Mouse (Mus musculus) CH12.LX (cell line): Measurements from ENCODE around the gene Gm572.

Experiments
- CTCF ChIP-seq, 2 experiments: IDR thresholded peaks in 1 of 2; conservative IDR thresholded peaks in 1 of 2; 2 replicates each; pipeline ENCODE4 v1.5.1; 2011 to 2012; ENCODE audit warnings: low read depth in 2 of 2, low read length in 2 of 2, improper control_type of control experiment in 1 of 2, inconsistent platforms in 1 of 2, mild to moderate bottlenecking in 1 of 2, moderate library complexity in 1 of 2
- E2F4 ChIP-seq: IDR thresholded peaks from 2 replicates; pipeline ENCODE4 v1.6.1; 2011; ENCODE audit warnings: low read depth, low read length, improper control_type of control experiment; ENCODE audit not compliant: insufficient replicate concordance
- KAT2A ChIP-seq: IDR thresholded peaks from 2 replicates; pipeline ENCODE4 v1.6.1; 2012; ENCODE audit warnings: low read length, improper control_type of control experiment, inconsistent platforms; ENCODE audit not compliant: insufficient replicate concordance
- MYC ChIP-seq: IDR thresholded peaks from 2 replicates; pipeline ENCODE4 v1.6.1; 2011; ENCODE audit warnings: low read depth, mild to moderate bottlenecking, improper control_type of control experiment, low read length
- POLR2A ChIP-seq: IDR thresholded peaks from 2 replicates; pipeline ENCODE4 v1.6.1; 2011; ENCODE audit warnings: low read depth, mild to moderate bottlenecking, improper control_type of control experiment, low read length
- TCF12 ChIP-seq: IDR thresholded peaks from 2 replicates; pipeline ENCODE4 v1.6.1; 2014; ENCODE audit warnings: low read depth, mild to moderate bottlenecking, inconsistent platforms, low read length, improper control_type of control experiment
- UBTF ChIP-seq: IDR thresholded peaks from 2 replicates; pipeline ENCODE4 v1.6.1; 2012; ENCODE audit warnings: low read depth, mild to moderate bottlenecking, inconsistent platforms, low read length, improper control_type of control experiment, moderate library complexity
- USF1 ChIP-seq: IDR thresholded peaks from 2 replicates; pipeline ENCODE4 v1.6.1; 2014; ENCODE audit warnings: low read depth, mild to moderate bottlenecking, inconsistent platforms, low read length, improper control_type of control experiment
- USF2 ChIP-seq: conservative IDR thresholded peaks from 2 replicates; pipeline ENCODE4 v1.6.1; 2011; ENCODE audit warnings: low read depth, low read length, improper control_type of control experiment
- ZC3H11A ChIP-seq: IDR thresholded peaks from 2 replicates; pipeline ENCODE4 v1.6.1; 2012; ENCODE audit warnings: low read depth, mild to moderate bottlenecking, inconsistent platforms, low read length, improper control_type of control experiment
- ZKSCAN1 ChIP-seq: IDR thresholded peaks from 2 replicates; pipeline ENCODE4 v1.6.1; 2012; ENCODE audit warnings: low read depth, inconsistent platforms, low read length, improper control_type of control experiment, borderline replicate concordance
- ZNF384 ChIP-seq: IDR thresholded peaks from 2 replicates; pipeline ENCODE4 v1.6.1; 2012; ENCODE audit warnings: low read depth, low read length, improper control_type of control experiment, inconsistent platforms

DNA sequence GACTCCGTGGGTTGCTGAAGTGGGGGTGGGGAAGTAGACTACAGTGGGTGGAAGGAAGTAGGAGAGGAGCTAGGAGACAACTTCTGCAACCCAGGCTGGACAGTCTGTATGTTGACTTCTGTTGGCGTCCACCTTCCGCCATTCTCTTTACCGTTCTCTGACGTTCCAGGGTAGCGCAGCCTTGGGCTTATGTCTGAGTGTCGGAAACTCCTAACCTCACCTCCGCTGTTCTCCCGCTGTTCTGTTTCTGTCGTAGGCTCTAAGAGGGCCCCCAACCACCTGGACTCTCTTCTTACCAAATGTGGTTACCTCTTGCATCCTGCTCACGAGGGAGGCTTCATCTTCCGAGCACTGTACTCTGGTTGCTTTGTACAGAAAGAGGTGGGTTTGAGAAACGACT is 14.7 kb downstream of the Gm572 start:
- TF ChIP-seq ZNF384 (no peak), E2F4 (no peak), KAT2A (no peak), UBTF (no peak), POLR2A (no peak), CTCF (conservative IDR thresholded peaks at IDR 0.05 in 1 of 2, IDR thresholded peaks at IDR 0.05 in 1 of 2; ENCODE audit: low read depth in 2 of 2, low read length in 2 of 2) (no peak), MYC (no peak), ZC3H11A (no peak), ZKSCAN1 (no peak), TCF12 (no peak), USF2 (no peak), USF1 (no peak)
